Mouse (Mus musculus): Measurements from ENCODE around the gene Fggy. TPM values are rescaled to one million over a fixed set of nuclear protein-coding genes. Genes with fewer than 3 reads are reported as not detected.

The Fggy gene
- polyA plus RNA-seq, 1 experiment from 2014 or later, result 6.3 TPM

- Histone ChIP-seq H3K27me3 (replicated peaks; ENCODE audit: control insufficient read depth, insufficient read depth, low read length) (no peaks in the 10 kb centered on the region), H3K9ac (ENCODE audit: low read length) (no peak overlapping the region), H3K36me3 (ENCODE audit: control insufficient read depth, insufficient read depth, low read length) (no peaks in the 10 kb centered on the region), H3K27ac (ENCODE audit: low read depth, low read length) (no peak overlapping the region), H3K4me2 (ENCODE audit: low read length) (no peak overlapping the region), H3K9me3 (replicated peaks; ENCODE audit: control insufficient read depth, low read length) (no peaks in the 10 kb centered on the region), H3K4me1 (ENCODE audit: control insufficient read depth, insufficient read depth, low read length) (no peaks in the 10 kb centered on the region), H3K4me3 (ENCODE audit: low read depth, low read length) (no peak overlapping the region)
- DNase-seq (ENCODE audit: low spot score), result no peak
- ATAC-seq, result no peak
- 55% methylated on average over 5 of the region's 5 CpGs for WGBS
Observed at GRCm38 (mm10) chr4:95896571-95896970, 339.3 kb downstream of the Fggy start.

- WGBS, result 55% methylated on average over 7 of the region's 7 CpGs
- Histone ChIP-seq H3K4me1 (ENCODE audit: control insufficient read depth, insufficient read depth, low read length) (no peaks in the 10 kb centered on the region), H3K4me3 (ENCODE audit: low read depth, low read length) (no peak overlapping the region), H3K27ac (ENCODE audit: low read depth, low read length) (no peak overlapping the region), H3K4me2 (ENCODE audit: low read length) (no peak overlapping the region), H3K9me3 (replicated peaks; ENCODE audit: control insufficient read depth, low read length) (no peaks in the 10 kb centered on the region), H3K27me3 (replicated peaks; ENCODE audit: control insufficient read depth, insufficient read depth, low read length) (no peaks in the 10 kb centered on the region), H3K36me3 (ENCODE audit: control insufficient read depth, insufficient read depth, low read length) (no peaks in the 10 kb centered on the region), H3K9ac (ENCODE audit: low read length) (no peak overlapping the region)
- ATAC-seq, result peak; percentile 29
- DNase-seq (ENCODE audit: low spot score), result peak; percentile 45
Observed at GRCm38 (mm10) chr4:95897236-95897874, 340.0 kb downstream of the Fggy start.

- Histone ChIP-seq H3K4me1 (ENCODE audit: control insufficient read depth, insufficient read depth, low read length) (no peaks in the 10 kb centered on the region), H3K4me3 (ENCODE audit: low read depth, low read length) (no peak overlapping the region), H3K27ac (ENCODE audit: low read depth, low read length) (no peak overlapping the region), H3K9me3 (replicated peaks; ENCODE audit: control insufficient read depth, low read length) (no peaks in the 10 kb centered on the region), H3K27me3 (replicated peaks; ENCODE audit: control insufficient read depth, insufficient read depth, low read length) (no peaks in the 10 kb centered on the region), H3K36me3 (ENCODE audit: control insufficient read depth, insufficient read depth, low read length) (no peaks in the 10 kb centered on the region), H3K9ac (ENCODE audit: low read length) (no peak overlapping the region), H3K4me2 (ENCODE audit: low read length) (no peak overlapping the region)
- ATAC-seq (no peak), DNase-seq (ENCODE audit: low spot score) (no peak)
- WGBS, result 61% methylated on average over 6 of the region's 6 CpGs
Observed at GRCm38 (mm10) chr4:95898714-95899113, 341.4 kb downstream of the Fggy start.

- H3K36me3 ChIP-seq (ENCODE audit: control insufficient read depth, insufficient read depth, low read length), result no peaks in the 10 kb centered on the region
- no peaks in the 10 kb centered on the region for H3K4me1 ChIP-seq (ENCODE audit: control insufficient read depth, insufficient read depth, low read length)
- no peak overlapping the region for H3K9ac ChIP-seq (ENCODE audit: low read length)
- 53% methylated on average over 4 of the region's 4 CpGs for WGBS
- H3K4me2 ChIP-seq (ENCODE audit: low read length), result no peak overlapping the region
- H3K4me3 ChIP-seq (ENCODE audit: low read depth, low read length), result no peak overlapping the region
- H3K27me3 ChIP-seq (replicated peaks; ENCODE audit: control insufficient read depth, insufficient read depth, low read length), result no peaks in the 10 kb centered on the region
- DNase-seq (ENCODE audit: low spot score) (no peak), ATAC-seq (no peak)
- H3K9me3 ChIP-seq (replicated peaks; ENCODE audit: control insufficient read depth, low read length), result no peaks in the 10 kb centered on the region
- no peak overlapping the region for H3K27ac ChIP-seq (ENCODE audit: low read depth, low read length)
Observed at GRCm38 (mm10) chr4:95899926-95900712, 342.8 kb downstream of the Fggy start.

GRCm38 (mm10) chr4:95900815-95901214 is 343.5 kb downstream of the Fggy start:
- Histone ChIP-seq H3K4me3 (ENCODE audit: low read depth, low read length) (no peak overlapping the region), H3K9me3 (replicated peaks; ENCODE audit: control insufficient read depth, low read length) (no peaks in the 10 kb centered on the region), H3K27ac (ENCODE audit: low read depth, low read length) (no peak overlapping the region), H3K9ac (ENCODE audit: low read length) (no peak overlapping the region), H3K4me1 (ENCODE audit: control insufficient read depth, insufficient read depth, low read length) (no peaks in the 10 kb centered on the region), H3K27me3 (replicated peaks; ENCODE audit: control insufficient read depth, insufficient read depth, low read length) (no peaks in the 10 kb centered on the region), H3K4me2 (ENCODE audit: low read length) (no peak overlapping the region), H3K36me3 (ENCODE audit: control insufficient read depth, insufficient read depth, low read length) (no peaks in the 10 kb centered on the region)
- DNase-seq (ENCODE audit: low spot score) (no peak), ATAC-seq (no peak)
- 79% methylated on average over 1 of the region's 1 CpGs for WGBS

GRCm38 (mm10) chr4:95906141-95906540 is 348.8 kb downstream of the Fggy start:
- Histone ChIP-seq H3K4me3 (ENCODE audit: low read depth, low read length) (no peak overlapping the region), H3K9me3 (replicated peaks; ENCODE audit: control insufficient read depth, low read length) (no peaks in the 10 kb centered on the region), H3K27ac (ENCODE audit: low read depth, low read length) (no peak overlapping the region), H3K36me3 (ENCODE audit: control insufficient read depth, insufficient read depth, low read length) (no peaks in the 10 kb centered on the region), H3K9ac (ENCODE audit: low read length) (no peak overlapping the region), H3K4me2 (ENCODE audit: low read length) (no peak overlapping the region), H3K4me1 (ENCODE audit: control insufficient read depth, insufficient read depth, low read length) (no peaks in the 10 kb centered on the region), H3K27me3 (replicated peaks; ENCODE audit: control insufficient read depth, insufficient read depth, low read length) (no peaks in the 10 kb centered on the region)
- DNase-seq (ENCODE audit: low spot score) (no peak), ATAC-seq (no peak)

GRCm38 (mm10) chr4:95909689-95910654 is 352.7 kb downstream of the Fggy start:
- Histone ChIP-seq H3K4me2 (ENCODE audit: low read length) (no peak overlapping the region), H3K4me3 (ENCODE audit: low read depth, low read length) (no peak overlapping the region), H3K9ac (ENCODE audit: low read length) (no peak overlapping the region), H3K36me3 (ENCODE audit: control insufficient read depth, insufficient read depth, low read length) (no peaks in the 10 kb centered on the region), H3K27ac (ENCODE audit: low read depth, low read length) (no peak overlapping the region), H3K9me3 (replicated peaks; ENCODE audit: control insufficient read depth, low read length) (no peaks in the 10 kb centered on the region), H3K27me3 (replicated peaks; ENCODE audit: control insufficient read depth, insufficient read depth, low read length) (no peaks in the 10 kb centered on the region), H3K4me1 (ENCODE audit: control insufficient read depth, insufficient read depth, low read length) (no peaks in the 10 kb centered on the region)
- 88% methylated on average over 2 of the region's 2 CpGs for WGBS
- DNase-seq (ENCODE audit: low spot score) (no peak), ATAC-seq (no peak)

- Histone ChIP-seq H3K36me3 (ENCODE audit: control insufficient read depth, insufficient read depth, low read length) (no peaks in the 10 kb centered on the region), H3K4me2 (ENCODE audit: low read length) (no peak overlapping the region), H3K9ac (ENCODE audit: low read length) (no peak overlapping the region), H3K9me3 (replicated peaks; ENCODE audit: control insufficient read depth, low read length) (no peaks in the 10 kb centered on the region), H3K27me3 (replicated peaks; ENCODE audit: control insufficient read depth, insufficient read depth, low read length) (no peaks in the 10 kb centered on the region), H3K27ac (ENCODE audit: low read depth, low read length) (no peak overlapping the region), H3K4me3 (ENCODE audit: low read depth, low read length) (no peak overlapping the region), H3K4me1 (ENCODE audit: control insufficient read depth, insufficient read depth, low read length) (no peaks in the 10 kb centered on the region)
- ATAC-seq (no peak), DNase-seq (ENCODE audit: low spot score) (no peak)
- WGBS, result 97% methylated on average over 1 of the region's 1 CpGs
Observed at GRCm38 (mm10) chr4:95913026-95913425, 355.7 kb downstream of the Fggy start.

All from forebrain, embryonic 14.5 days (tissue).